Mouse (Mus musculus) G1E (cell line): ENCODE results near the gene Sh3pxd2a. TPM values are rescaled to one million over a fixed set of nuclear protein-coding genes. Genes with fewer than 3 reads are reported as not detected.

Source experiments
- ATAC-seq: 2 replicates; pipeline ENCODE4 v1.8.0; 2016; ENCODE audit warnings: mild to moderate bottlenecking; ENCODE audit not compliant: insufficient number of reproducible peaks, poor library complexity, low FRiP score, severe bottlenecking; ENCODE audit errors: extremely low read depth
- DNase-seq: peaks from one replicate; pipeline ENCODE4 v3.0.0; 2012; ENCODE audit warnings: low spot score
- H3K27me3 ChIP-seq: 2 replicates; pipeline ENCODE4 v1.6.1; 2012; ENCODE audit warnings: mild to moderate bottlenecking, low read length, inconsistent platforms; ENCODE audit not compliant: insufficient read depth
- H3K36me3 ChIP-seq: replicated peaks from 2 replicates; pipeline ENCODE3; 2012; ENCODE audit warnings: mild to moderate bottlenecking, inconsistent platforms
- H3K4me1 ChIP-seq: 2 replicates; pipeline ENCODE4 v1.6.1; 2012; ENCODE audit warnings: low read depth, low read length, inconsistent platforms, mixed read lengths; ENCODE audit not compliant: insufficient read depth
- H3K4me3 ChIP-seq: 2 replicates; pipeline ENCODE4 v1.5.1; 2012; ENCODE audit warnings: low read depth, mild to moderate bottlenecking, inconsistent platforms, low read length, moderate library complexity, mixed read lengths
- H3K9me3 ChIP-seq: replicated peaks from 2 replicates; pipeline ENCODE4 v1.6.1; 2012; ENCODE audit warnings: inconsistent platforms
- CTCF ChIP-seq: IDR thresholded peaks from 2 replicates; pipeline ENCODE4 v1.5.1; 2012; ENCODE audit warnings: low read depth, low read length, inconsistent platforms, mixed read lengths
- GATA1 ChIP-seq: IDR thresholded peaks from 2 replicates; pipeline ENCODE4 v1.6.1; 2012; ENCODE audit warnings: borderline replicate concordance, low read length, inconsistent platforms, mixed read lengths
- GATA2 ChIP-seq: IDR thresholded peaks from 2 replicates; pipeline ENCODE4 v1.6.1; 2012; ENCODE audit warnings: low read depth, low read length, inconsistent platforms, borderline replicate concordance
- POLR2AphosphoS5 ChIP-seq: IDR thresholded peaks from 2 replicates; pipeline ENCODE4 v1.6.1; 2012; ENCODE audit warnings: low read depth, low read length, inconsistent platforms; ENCODE audit not compliant: insufficient replicate concordance
- TAL1 ChIP-seq: conservative IDR thresholded peaks from 2 replicates; pipeline ENCODE4 v1.6.1; 2012; ENCODE audit warnings: low read depth, low read length, inconsistent platforms, mixed read lengths
- polyA plus RNA-seq: library from polyadenylated mRNA; stranded (reverse); fragments of >175 nt; gene quantifications from 2 replicates; pipeline ENCODE4 v1.2.3, GENCODE M21; 2012
- total RNA-seq, 2 experiments: library from RNA; stranded (forward) in 1 of 2; stranded (reverse) in 1 of 2; fragments of 200-1000 nt in 1 of 2; fragments of >200 nt in 1 of 2; fragmentation: Nextera tagmentation in 1 of 2; gene quantifications; 2 replicates each; pipeline ENCODE4 v1.2.3; 2014 to 2017

Gene Sh3pxd2a
- total and polyA plus RNA-seq, 3 experiments, result 0.16 TPM; not detected in 2

- Histone ChIP-seq H3K4me1 (no peaks in the 10 kb centered on the region), H3K4me3 (no peak overlapping the region), H3K36me3 (no peaks in the 10 kb centered on the region), H3K9me3 (no peaks in the 10 kb centered on the region), H3K27me3 (peaks cover under 1% of the 10 kb centered on the region; the same call in 1 of the 2 replicates)
- ATAC-seq (no peak), DNase-seq (no peak)
- TF ChIP-seq CTCF (no peak), GATA1 (no peak), GATA2 (no peak), TAL1 (no peak), POLR2AphosphoS5 (no peak)
Observed at GRCm38 (mm10) chr19:47304170-47304745, 159.9 kb downstream of the Sh3pxd2a start.

GRCm38 (mm10) chr19:47303128-47303527 lies 161.1 kb downstream of the Sh3pxd2a start:
- no peak for ATAC-seq
- DNase-seq, result no peak
- Histone ChIP-seq H3K27me3 (peaks cover 3% of the 10 kb centered on the region; the same call in 1 of the 2 replicates), H3K4me1 (no peaks in the 10 kb centered on the region), H3K9me3 (no peaks in the 10 kb centered on the region), H3K4me3 (no peak overlapping the region), H3K36me3 (no peaks in the 10 kb centered on the region)
- TF ChIP-seq GATA2, result no peak
- no peak for TF ChIP-seq GATA1
- no peak for TF ChIP-seq POLR2AphosphoS5
- no peak for TF ChIP-seq TAL1

DNA sequence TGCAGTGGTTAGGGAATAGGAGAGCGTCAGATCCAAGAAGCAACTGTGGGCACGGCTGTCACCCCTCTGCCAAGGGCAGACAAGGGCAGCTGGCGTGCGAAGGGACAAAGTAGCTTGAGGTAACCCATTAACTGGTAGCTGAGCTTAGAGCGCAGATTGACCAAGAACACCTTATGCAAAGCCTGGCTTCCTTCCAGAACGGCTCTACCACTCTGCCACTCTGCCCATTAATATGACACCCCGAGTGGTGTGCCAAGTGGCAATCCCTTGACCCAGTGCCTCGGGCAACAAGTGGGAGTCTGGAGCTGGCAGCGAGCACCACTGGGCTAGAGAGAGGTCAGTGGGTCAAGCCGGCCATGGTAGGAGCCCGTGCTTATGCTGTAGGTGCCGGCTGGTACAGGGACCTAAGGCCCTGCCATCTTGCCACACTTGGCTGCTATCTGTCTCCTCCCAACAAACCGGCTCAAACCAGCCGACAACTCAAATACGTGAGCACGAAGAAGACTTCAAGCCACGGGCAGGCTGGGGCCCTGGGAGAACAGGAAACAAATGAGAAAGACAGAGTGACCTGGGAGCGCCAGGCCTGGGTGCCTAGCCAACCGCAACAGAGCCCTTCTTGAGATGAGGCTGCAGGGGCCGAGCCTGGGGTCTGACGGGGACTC lies 161.9 kb downstream of the Sh3pxd2a start:
- no peak for TF ChIP-seq POLR2AphosphoS5
- TF ChIP-seq TAL1, result no peak
- TF ChIP-seq CTCF, result no peak
- no peak for TF ChIP-seq GATA1
- no peak for TF ChIP-seq GATA2
- DNase-seq (no peak), ATAC-seq (no peak)
- Histone ChIP-seq H3K4me3 (no peak overlapping the region), H3K27me3 (peaks cover 3% of the 10 kb centered on the region; the same call in 1 of the 2 replicates), H3K36me3 (no peaks in the 10 kb centered on the region), H3K9me3 (no peaks in the 10 kb centered on the region), H3K4me1 (no peaks in the 10 kb centered on the region)

DNA sequence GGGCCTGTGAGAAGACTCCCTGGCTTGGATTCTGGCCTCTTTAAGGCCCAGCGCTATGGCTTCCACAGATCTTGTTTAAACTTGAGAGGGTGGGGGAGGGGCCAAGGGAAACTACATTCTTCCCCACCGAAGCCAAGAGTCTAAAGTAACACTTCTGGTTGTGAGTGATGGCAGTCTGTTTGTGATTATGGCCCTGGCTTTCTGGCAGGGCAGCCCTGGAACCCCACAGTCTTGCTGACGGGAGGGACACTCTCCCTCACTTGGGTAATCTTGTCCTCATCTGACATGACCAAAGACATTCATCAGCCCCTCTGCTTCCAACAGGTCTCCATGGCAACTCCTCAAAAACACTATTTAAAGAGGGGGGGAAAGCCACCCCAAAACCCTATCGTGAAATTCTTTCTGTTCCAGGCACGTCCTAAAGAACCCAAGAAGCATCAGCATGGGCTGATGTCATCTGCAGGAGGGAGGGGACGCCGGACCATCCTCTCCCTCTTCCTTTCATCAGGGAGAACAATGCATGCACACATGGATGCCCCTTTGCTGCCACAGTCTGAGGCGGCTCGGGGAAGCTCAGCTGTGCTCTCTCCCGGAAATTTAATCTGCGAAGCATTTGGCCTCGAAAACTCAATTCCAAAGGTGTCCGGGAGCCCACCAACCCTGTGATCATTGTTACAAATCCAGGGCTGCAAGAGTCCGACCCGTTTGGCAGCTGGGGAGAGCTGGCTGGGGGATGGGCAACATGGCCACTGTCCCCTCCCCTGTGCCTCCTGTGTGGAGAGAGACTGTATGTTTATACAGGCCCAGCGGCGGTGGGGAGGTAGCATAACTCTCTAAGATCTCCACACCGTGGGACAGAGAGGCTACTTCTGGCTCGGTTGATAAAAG lies 162.7 kb downstream of the Sh3pxd2a start:
- H3K4me3 ChIP-seq, result no peak overlapping the region
- TF ChIP-seq POLR2AphosphoS5, result no peak
- TF ChIP-seq GATA2, result no peak
- TF ChIP-seq CTCF, result no peak
- no peaks in the 10 kb centered on the region for H3K4me1 ChIP-seq
- H3K9me3 ChIP-seq, result no peaks in the 10 kb centered on the region
- no peaks in the 10 kb centered on the region for H3K36me3 ChIP-seq
- ATAC-seq (no peak), DNase-seq (no peak)
- H3K27me3 ChIP-seq, result peaks cover 3% of the 10 kb centered on the region; the same call in 1 of the 2 replicates

DNA sequence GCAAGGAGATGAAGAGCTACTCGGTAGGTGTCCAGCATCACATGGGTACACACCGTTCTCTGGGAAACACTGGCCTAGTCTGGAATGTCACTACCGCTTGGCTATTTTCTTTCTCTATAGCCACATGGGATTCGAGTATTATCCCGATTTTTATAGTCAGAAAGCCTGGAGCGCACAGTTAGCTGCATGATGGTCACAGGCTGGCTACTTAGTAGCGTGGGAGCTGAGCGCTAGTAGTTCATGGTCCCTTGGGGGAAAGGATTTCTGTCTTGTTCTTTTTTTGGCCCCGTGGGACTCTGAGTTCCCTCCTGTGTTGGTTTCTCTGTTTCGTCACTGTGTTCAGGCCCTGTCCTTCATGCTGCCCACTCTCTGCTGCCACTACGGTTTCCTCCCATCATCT lies 166.1 kb downstream of the Sh3pxd2a start:
- H3K4me1 ChIP-seq, result no peaks in the 10 kb centered on the region
- H3K9me3 ChIP-seq, result no peaks in the 10 kb centered on the region
- no peaks in the 10 kb centered on the region for H3K36me3 ChIP-seq
- H3K27me3 ChIP-seq, result peaks cover 3% of the 10 kb centered on the region; the same call in 1 of the 2 replicates
- no peak overlapping the region for H3K4me3 ChIP-seq
- DNase-seq, result no peak
- TF ChIP-seq GATA2, result no peak
- no peak for TF ChIP-seq POLR2AphosphoS5
- TF ChIP-seq TAL1, result no peak
- no peak for TF ChIP-seq CTCF
- TF ChIP-seq GATA1, result no peak
- ATAC-seq, result no peak

- ATAC-seq (no peak), DNase-seq (no peak)
- Histone ChIP-seq H3K9me3 (no peaks in the 10 kb centered on the region), H3K4me1 (no peaks in the 10 kb centered on the region), H3K36me3 (no peaks in the 10 kb centered on the region), H3K4me3 (no peak overlapping the region), H3K27me3 (no peaks in the 10 kb centered on the region)
- TF ChIP-seq POLR2AphosphoS5, result no peak
- TF ChIP-seq GATA1, result no peak
- TF ChIP-seq GATA2, result no peak
- no peak for TF ChIP-seq TAL1
- no peak for TF ChIP-seq CTCF
Observed at GRCm38 (mm10) chr19:47292451-47292951, 171.7 kb downstream of the Sh3pxd2a start.
